Mouse (Mus musculus) heart, embryonic 14.5 days (tissue): ENCODE results near the gene Map3k20. TPM values are rescaled to one million over a fixed set of nuclear protein-coding genes. Genes with fewer than 3 reads are reported as not detected.

Source experiments
- ATAC-seq: fragments of 200-750 bp; cut with Nextera tagmentation; 2 replicates; pipeline ENCODE4 v1.8.0; 2017; ENCODE audit warnings: low read depth, moderate TSS enrichment; ENCODE audit not compliant: insufficient number of reproducible peaks, insufficient read depth, low FRiP score
- H3K27ac ChIP-seq, 2 experiments: fragments of 200-500 bp in 1 of 2; fragments of 300-500 bp in 1 of 2; sonication (generic) in 1 of 2; replicated peaks in 1 of 2; 2 replicates each; pipeline ENCODE4 v1.5.1; 2012 to 2014; ENCODE audit warnings: low read depth in 2 of 2, low read length in 2 of 2, control low read depth in 1 of 2, mild to moderate bottlenecking in 1 of 2, mixed read lengths in 1 of 2; ENCODE audit not compliant: control insufficient read depth in 1 of 2, insufficient read depth in 1 of 2
- H3K27me3 ChIP-seq: fragments of 300-500 bp; sonication (generic); 2 replicates; pipeline ENCODE4 v1.6.1; 2014; ENCODE audit warnings: mild to moderate bottlenecking, low read length, control low read depth; ENCODE audit not compliant: control insufficient read depth, insufficient read depth
- H3K36me3 ChIP-seq: fragments of 300-500 bp; sonication (generic); 2 replicates; pipeline ENCODE4 v1.6.1; 2014; ENCODE audit warnings: mild to moderate bottlenecking, control low read depth, low read length, mixed read lengths; ENCODE audit not compliant: control insufficient read depth, insufficient read depth
- H3K4me1 ChIP-seq, 2 experiments: fragments of 200-500 bp in 1 of 2; fragments of 300-500 bp in 1 of 2; sonication (generic) in 1 of 2; 2 replicates each; pipeline ENCODE4 v1.6.1; 2012 to 2014; ENCODE audit warnings: low read length in 2 of 2, control low read depth in 1 of 2, mixed read lengths in 1 of 2; ENCODE audit not compliant: control insufficient read depth in 2 of 2, insufficient read depth in 2 of 2
- H3K4me2 ChIP-seq: fragments of 300-500 bp; sonication (generic); 2 replicates; pipeline ENCODE4 v1.6.1; 2014; ENCODE audit warnings: mild to moderate bottlenecking, low read length
- H3K4me3 ChIP-seq, 2 experiments: fragments of 200-500 bp in 1 of 2; fragments of 300-500 bp in 1 of 2; sonication (generic) in 1 of 2; 2 replicates each; pipeline ENCODE4 v1.5.1; 2012 to 2014; ENCODE audit warnings: low read length in 2 of 2, mild to moderate bottlenecking in 2 of 2, control low read depth in 1 of 2, low read depth in 1 of 2, moderate library complexity in 1 of 2; ENCODE audit not compliant: control insufficient read depth in 1 of 2, insufficient read depth in 1 of 2
- H3K9ac ChIP-seq: fragments of 300-500 bp; sonication (generic); 2 replicates; pipeline ENCODE4 v1.6.1; 2014; ENCODE audit warnings: mild to moderate bottlenecking, low read length
- H3K9me3 ChIP-seq: fragments of 300-500 bp; sonication (generic); 2 replicates; pipeline ENCODE4 v1.6.1; 2016; ENCODE audit warnings: low read length, control low read depth; ENCODE audit not compliant: control insufficient read depth
- WGBS: fragments of 180-500 bp; shearing (Covaris S2); extraction: QIAGEN DNeasy Blood & Tissue Kit; methylation state at CpG from one replicate; pipeline ENCODE4 v1.1.7; 2014; 5-methylcytosine and 5-hydroxymethylcytosine counted together
- polyA plus RNA-seq: library from polyadenylated mRNA; unstranded; fragments of >200 nt; fragmentation: Nextera tagmentation; extraction: Ambion mirVana; gene quantifications from 2 replicates; pipeline ENCODE4 v1.2.1, GENCODE M21; 2014

Gene Map3k20
- polyA plus RNA-seq, 1 experiment from 2014 or later = 85.1 TPM

DNA sequence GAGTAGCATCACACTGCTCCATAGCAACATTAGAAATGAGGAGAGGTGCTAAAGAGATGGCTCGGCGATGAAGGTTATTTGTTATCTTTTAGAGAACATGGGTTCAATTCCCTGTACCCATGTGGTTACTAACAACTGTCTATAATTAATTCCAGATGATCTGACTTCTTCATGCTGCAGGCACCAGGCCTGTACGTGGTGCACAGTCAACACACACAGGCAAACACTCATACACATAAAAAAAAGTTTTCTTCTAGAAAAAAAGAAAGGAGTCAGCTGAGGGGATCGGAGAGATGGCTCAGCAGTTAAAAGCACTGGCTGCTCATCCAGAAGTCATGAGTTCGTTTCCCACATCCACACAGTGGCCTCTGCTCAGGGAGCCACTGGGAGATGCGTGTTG, 9.6 kb downstream of the Map3k20 start:
- ATAC-seq = no peak
- 84% methylated on average over 6 of the region's 6 CpGs for WGBS

DNA sequence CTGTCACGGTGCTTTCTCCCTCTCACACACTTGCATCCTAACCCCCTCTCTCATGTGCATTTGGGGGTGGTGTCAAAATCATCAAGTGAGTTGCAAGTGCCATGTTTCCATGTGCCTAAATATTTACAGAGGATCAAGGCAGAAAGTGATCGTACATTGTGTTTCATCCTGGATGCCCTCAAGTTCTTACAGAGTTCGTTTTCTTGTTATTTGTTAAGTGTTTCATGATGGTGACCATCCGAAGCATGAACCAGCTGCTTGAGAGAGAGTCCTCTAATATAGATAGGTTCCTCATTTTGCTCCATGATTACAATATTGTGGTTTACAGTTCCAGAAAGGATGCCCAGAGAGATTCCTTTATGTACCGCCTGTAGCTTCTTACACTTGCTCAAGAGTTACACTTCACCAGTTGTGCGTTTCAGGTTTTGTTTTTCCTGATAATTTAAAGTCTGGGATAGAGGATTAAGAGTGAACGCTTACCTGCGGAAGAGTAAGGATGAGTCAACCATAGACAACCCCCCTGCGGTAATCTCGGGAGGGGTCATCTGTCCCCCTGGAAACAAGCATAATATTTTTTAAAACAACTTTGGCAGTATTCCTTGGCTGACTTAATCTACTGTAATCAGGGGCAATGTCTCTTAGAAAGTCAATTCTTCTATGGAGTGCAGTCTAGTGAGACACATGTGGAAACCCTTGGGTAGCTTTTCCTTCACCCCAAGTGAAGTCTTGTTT, 11.7 kb downstream of the Map3k20 start:
- Histone ChIP-seq H3K9me3 (no peaks in the 10 kb centered on the region), H3K36me3 (peaks cover 45% of the 10 kb centered on the region), H3K27me3 (no peaks in the 10 kb centered on the region), H3K4me2 (peak overlapping the region; percentile 44), H3K4me1 (peaks cover 2 to 20% of the 10 kb centered on the region in 2 experiments), H3K27ac (peak overlapping the region; percentile 63 to 71), H3K9ac (peak overlapping the region; percentile 42; the same call in 1 of the 2 replicates), H3K4me3 (no peak overlapping the region)
- ATAC-seq = no peak
- WGBS = 76% methylated on average over 10 of the region's 10 CpGs

More for the DNA sequence above, 9.6 kb downstream of the Map3k20 start:
- Histone ChIP-seq H3K9ac (no peak overlapping the region), H3K9me3 (no peaks in the 10 kb centered on the region), H3K27me3 (no peaks in the 10 kb centered on the region), H3K4me2 (no peak overlapping the region), H3K36me3 (peaks cover 38% of the 10 kb centered on the region), H3K4me3 (no peak overlapping the region), H3K4me1 (peaks cover 2 to 20% of the 10 kb centered on the region in 2 experiments), H3K27ac (no peak overlapping the region)

DNA sequence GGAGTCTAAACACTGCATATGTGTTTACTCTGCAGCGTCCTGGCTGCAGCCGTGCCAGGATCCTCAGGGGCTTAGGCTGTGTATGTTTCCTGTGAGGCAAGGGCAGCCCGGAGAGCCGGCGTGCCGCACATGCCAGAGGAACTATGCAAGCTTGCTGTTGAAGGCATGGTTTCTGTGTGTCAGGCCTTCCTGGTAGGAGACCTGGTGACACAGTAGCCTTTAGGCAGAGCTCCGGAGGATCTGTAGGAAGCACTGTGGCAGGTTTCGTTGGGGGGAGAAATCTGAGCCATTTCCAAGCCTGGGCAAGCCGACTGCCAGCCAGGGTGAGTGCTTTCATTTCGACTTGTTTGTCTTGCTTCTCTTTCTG, 12.3 kb downstream of the Map3k20 start:
- Histone ChIP-seq H3K27me3 (no peaks in the 10 kb centered on the region), H3K9ac (peak overlapping the region; percentile 42; the same call in 1 of the 2 replicates), H3K27ac (peak overlapping the region; percentile 63 to 71), H3K4me3 (no peak overlapping the region), H3K4me2 (peak overlapping the region; percentile 44), H3K9me3 (no peaks in the 10 kb centered on the region), H3K4me1 (peaks cover 2 to 20% of the 10 kb centered on the region in 2 experiments), H3K36me3 (peaks cover 44% of the 10 kb centered on the region)
- ATAC-seq = peak; percentile 69
- 42% methylated on average over 10 of the region's 10 CpGs for WGBS

DNA sequence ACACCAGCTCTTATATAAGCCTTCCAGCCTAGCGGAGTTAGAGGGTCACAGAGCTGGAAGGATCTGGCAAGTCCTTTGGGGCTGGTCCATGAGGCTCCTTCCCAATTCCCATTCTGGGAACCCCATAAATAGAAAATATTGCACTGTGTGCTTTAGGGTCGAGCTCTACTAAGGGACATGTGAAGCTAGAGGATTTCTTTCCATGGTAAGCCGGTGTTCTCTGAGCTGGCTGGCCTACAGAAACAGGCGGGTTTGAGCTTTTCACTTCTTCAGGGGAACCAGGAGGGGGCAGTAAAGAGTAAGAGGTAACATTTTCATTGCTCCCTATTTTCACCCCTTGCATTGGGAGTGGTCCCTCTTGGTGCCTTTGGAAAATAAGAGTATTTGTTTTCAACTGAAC, 13.0 kb downstream of the Map3k20 start:
- no peak overlapping the region for H3K4me3 ChIP-seq
- H3K36me3 ChIP-seq = peaks cover 46% of the 10 kb centered on the region
- ATAC-seq = no peak
- H3K4me1 ChIP-seq = peaks cover 2 to 22% of the 10 kb centered on the region in 2 experiments
- WGBS = 49% methylated on average over 4 of the region's 4 CpGs
- H3K27me3 ChIP-seq = no peaks in the 10 kb centered on the region
- H3K4me2 ChIP-seq = 0 out of 2 replicates have a peak overlapping the region, but pooled peaks have one; percentile 44
- H3K9me3 ChIP-seq = no peaks in the 10 kb centered on the region
- no peak overlapping the region for H3K9ac ChIP-seq
- H3K27ac ChIP-seq = peak overlapping the region in 1 of 2 experiments; percentile 71; a peak in 2 of 4 replicates

DNA sequence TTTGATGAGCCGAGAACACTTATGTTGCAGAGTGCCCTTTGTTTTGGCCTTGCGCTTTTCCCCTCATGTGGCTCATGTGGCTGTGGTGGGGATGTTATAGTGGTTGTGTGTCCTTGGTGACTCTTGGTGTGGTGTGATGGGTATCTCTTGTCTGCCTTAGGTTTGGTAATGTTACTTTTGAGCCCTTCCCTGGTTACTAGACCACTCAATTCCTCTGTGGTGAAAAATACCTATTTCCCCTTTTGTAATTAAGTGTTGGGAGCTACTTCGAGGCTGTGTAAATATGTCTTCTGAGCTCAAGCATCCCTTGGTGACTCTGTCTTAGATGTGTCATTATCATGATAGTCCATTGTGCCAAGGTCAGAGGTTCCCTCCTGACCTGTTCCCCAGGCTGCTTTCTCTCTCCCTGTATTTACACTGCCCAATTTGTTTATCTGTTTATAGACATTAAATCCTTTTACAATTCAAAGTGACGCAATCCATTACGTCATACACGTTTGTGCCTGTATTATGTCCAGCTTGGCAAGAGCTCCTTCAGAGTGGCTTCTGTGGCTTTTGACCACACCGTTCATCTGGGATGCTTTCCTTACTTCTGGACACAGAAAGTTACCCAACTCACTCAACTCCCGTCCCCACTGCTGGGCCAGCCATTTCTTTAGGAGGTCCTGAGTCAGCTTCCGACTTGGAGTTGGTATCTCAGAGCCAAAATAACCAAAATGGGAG, 15.9 kb downstream of the Map3k20 start:
- WGBS = 83% methylated on average over 9 of the region's 9 CpGs
- H3K9me3 ChIP-seq = no peaks in the 10 kb centered on the region
- peaks cover 2 to 25% of the 10 kb centered on the region in 2 experiments for H3K4me1 ChIP-seq
- H3K36me3 ChIP-seq = peaks cover 62% of the 10 kb centered on the region
- H3K4me2 ChIP-seq = no peak overlapping the region
- no peak overlapping the region for H3K9ac ChIP-seq
- H3K27ac ChIP-seq = no peak overlapping the region
- no peaks in the 10 kb centered on the region for H3K27me3 ChIP-seq
- H3K4me3 ChIP-seq = no peak overlapping the region
- no peak for ATAC-seq

DNA sequence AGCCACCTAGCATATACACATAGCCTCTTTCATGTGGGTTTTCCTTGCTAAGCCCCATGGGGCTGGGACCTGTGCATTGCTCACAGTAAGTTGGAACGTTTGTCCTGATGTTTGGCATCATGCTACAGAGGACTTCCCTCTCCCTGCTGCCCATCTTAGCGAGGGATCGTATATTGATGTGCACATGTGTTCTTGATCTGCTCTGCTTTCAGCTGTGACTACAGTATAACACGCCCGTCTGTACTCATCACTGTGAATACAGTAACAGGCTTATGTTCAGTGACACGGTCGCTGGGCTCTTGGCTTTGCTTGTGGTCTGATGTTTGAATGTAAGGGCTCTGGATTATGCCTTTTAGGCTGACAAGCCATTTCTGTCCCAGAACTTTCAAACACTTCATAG, 20.3 kb downstream of the Map3k20 start:
- peaks cover 12 to 28% of the 10 kb centered on the region in 2 experiments for H3K4me1 ChIP-seq
- H3K36me3 ChIP-seq = peaks cover 35% of the 10 kb centered on the region
- no peaks in the 10 kb centered on the region for H3K9me3 ChIP-seq
- no peak overlapping the region for H3K9ac ChIP-seq
- H3K4me2 ChIP-seq = no peak overlapping the region
- no peak overlapping the region for H3K4me3 ChIP-seq
- no peak for ATAC-seq
- H3K27me3 ChIP-seq = no peaks in the 10 kb centered on the region
- WGBS = 89% methylated on average over 7 of the region's 7 CpGs
- no peak overlapping the region for H3K27ac ChIP-seq

DNA sequence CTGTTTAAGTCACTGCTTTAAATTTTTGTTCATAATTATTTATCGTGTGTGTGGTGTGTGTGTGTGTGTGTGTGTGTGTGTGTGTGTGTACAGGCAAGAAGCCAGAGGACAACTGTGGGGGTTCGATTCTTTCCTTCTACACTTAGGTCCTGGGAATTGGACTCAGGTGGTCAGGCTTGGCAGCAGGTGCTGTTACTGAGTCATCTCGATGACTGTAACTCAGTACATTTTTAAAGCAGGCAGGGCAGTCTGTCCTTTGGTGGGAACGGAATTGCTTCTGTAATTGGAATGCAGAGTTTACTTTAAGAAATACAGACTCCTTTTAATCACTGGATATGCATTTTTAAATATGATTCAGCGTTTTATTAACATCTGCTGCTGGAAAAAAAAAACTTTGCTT, 22.9 kb downstream of the Map3k20 start:
- Histone ChIP-seq H3K4me2 (no peak overlapping the region), H3K36me3 (peaks cover 34% of the 10 kb centered on the region), H3K9me3 (no peaks in the 10 kb centered on the region), H3K27ac (no peak overlapping the region; a peak in 1 of 4 replicates), H3K9ac (no peak overlapping the region), H3K27me3 (no peaks in the 10 kb centered on the region), H3K4me1 (peaks cover 26 to 49% of the 10 kb centered on the region in 2 experiments), H3K4me3 (no peak overlapping the region)
- 90% methylated on average over 5 of the region's 5 CpGs for WGBS
- ATAC-seq = no peak
